Mouse (Mus musculus): ENCODE measurements at regions not wholly inside any gene's neighbourhood (a gene's known extent, or its start where the extent isn't known, plus 50 kb on each side); places are given as distances from the start of the nearest gene placed in this dataset.

- DNase-seq, result no peak
Measured at GRCm38 (mm10) chr8:36304809-36305208, 539.2 kb downstream of the Gm19410 start.

GRCm38 (mm10) chr8:36306336-36306735 lies 540.7 kb downstream of the Gm19410 start:
- DNase-seq, result peak; percentile 28 to 38

GRCm38 (mm10) chr8:36307496-36307895 lies 541.9 kb downstream of the Gm19410 start:
- no peak for DNase-seq

- no peak for DNase-seq
Measured at GRCm38 (mm10) chr8:36308056-36308455, 542.5 kb downstream of the Gm19410 start.

GRCm38 (mm10) chr8:36309326-36309725 lies 543.7 kb downstream of the Gm19410 start:
- no peak for DNase-seq

GRCm38 (mm10) chr8:36309952-36310351 lies 544.4 kb downstream of the Gm19410 start:
- DNase-seq, result no peak

- DNase-seq, result no peak
Measured at GRCm38 (mm10) chr8:36311734-36312133, 546.1 kb downstream of the Gm19410 start.

- DNase-seq, result no peak
Measured at GRCm38 (mm10) chr8:36312963-36313362, 547.4 kb downstream of the Gm19410 start.

GRCm38 (mm10) chr8:36318396-36318795 lies 552.8 kb downstream of the Gm19410 start:
- DNase-seq, result peak; percentile 5 to 12

- DNase-seq, result no peak
Measured at GRCm38 (mm10) chr8:36318884-36319283, 553.3 kb downstream of the Gm19410 start.

GRCm38 (mm10) chr8:36319314-36319959 lies 553.8 kb downstream of the Gm19410 start:
- DNase-seq, result no peak

GRCm38 (mm10) chr8:36322125-36322524 lies 556.5 kb downstream of the Gm19410 start:
- no peak for DNase-seq

- DNase-seq, result no peak
Measured at GRCm38 (mm10) chr8:36322578-36322977, 557.0 kb downstream of the Gm19410 start.

- no peak for DNase-seq
Measured at GRCm38 (mm10) chr8:36338628-36339027, 573.0 kb downstream of the Gm19410 start.

- DNase-seq, result no peak
Measured at GRCm38 (mm10) chr8:36339449-36339848, 573.9 kb downstream of the Gm19410 start.

- no peak for DNase-seq
Measured at GRCm38 (mm10) chr8:36340454-36340853, 574.9 kb downstream of the Gm19410 start.

- no peak for DNase-seq
Measured at GRCm38 (mm10) chr8:36341965-36342364, 576.4 kb downstream of the Gm19410 start.

GRCm38 (mm10) chr8:36342650-36343049 lies 577.1 kb downstream of the Gm19410 start:
- no peak for DNase-seq

- DNase-seq, result peak; percentile 82 to 88
Measured at GRCm38 (mm10) chr8:36346682-36347324, 581.2 kb downstream of the Gm19410 start.

- no peak for DNase-seq
Measured at GRCm38 (mm10) chr8:36348067-36348466, 582.5 kb downstream of the Gm19410 start.

- DNase-seq, result no peak
Measured at GRCm38 (mm10) chr8:36354926-36355325, 589.3 kb downstream of the Gm19410 start.

- no peak for DNase-seq
Measured at GRCm38 (mm10) chr8:36358998-36359397, 593.4 kb downstream of the Gm19410 start.

GRCm38 (mm10) chr8:36361255-36361654 lies 595.7 kb downstream of the Gm19410 start:
- peak; percentile 69 to 89 for DNase-seq

GRCm38 (mm10) chr8:36361818-36362217 lies 596.2 kb downstream of the Gm19410 start:
- DNase-seq, result no peak

Measured in adrenal gland, postnatal 36 days (tissue).